Mouse (Mus musculus) hindbrain, embryonic 12.5 days (tissue): ENCODE measurements at regions not wholly inside any gene's neighbourhood (a gene's known extent, or its start where the extent isn't known, plus 50 kb on each side); places are given as distances from the start of the nearest gene placed in this dataset.

ENCODE experiments used
- ATAC-seq: fragments of 200-750 bp; cut with Nextera tagmentation; 2 replicates; pipeline ENCODE4 v1.8.0; 2017; ENCODE audit warnings: moderate TSS enrichment; ENCODE audit not compliant: low FRiP score
- H3K27ac ChIP-seq: fragments of 300-500 bp; sonication (generic); 2 replicates; pipeline ENCODE4 v1.5.1; 2016; ENCODE audit warnings: mild to moderate bottlenecking
- H3K27me3 ChIP-seq: fragments of 300-500 bp; sonication (generic); 2 replicates; pipeline ENCODE4 v1.6.1; 2016; ENCODE audit warnings: mild to moderate bottlenecking
- H3K36me3 ChIP-seq: fragments of 300-500 bp; sonication (generic); 2 replicates; pipeline ENCODE4 v1.6.1; 2016; ENCODE audit warnings: mild to moderate bottlenecking
- H3K4me1 ChIP-seq: fragments of 300-500 bp; sonication (generic); 2 replicates; pipeline ENCODE4 v1.6.1; 2016
- H3K4me2 ChIP-seq: fragments of 300-500 bp; sonication (generic); replicated peaks from 2 replicates; pipeline ENCODE4 v1.6.1; 2016; ENCODE audit warnings: mild to moderate bottlenecking
- H3K4me3 ChIP-seq: fragments of 300-500 bp; sonication (generic); 2 replicates; pipeline ENCODE4 v1.5.1; 2016; ENCODE audit warnings: mild to moderate bottlenecking
- H3K9ac ChIP-seq: fragments of 300-500 bp; sonication (generic); 2 replicates; pipeline ENCODE4 v1.6.1; 2016; ENCODE audit warnings: mild to moderate bottlenecking, moderate library complexity
- H3K9me3 ChIP-seq: fragments of 300-500 bp; sonication (generic); replicated peaks from 2 replicates; pipeline ENCODE4 v1.6.1; 2016; ENCODE audit warnings: mild to moderate bottlenecking
- WGBS: fragments of 180-500 bp; shearing (Covaris S2); methylation state at CpG from one replicate; pipeline ENCODE4 v1.1.7; 2016; 5-methylcytosine and 5-hydroxymethylcytosine counted together

- WGBS, result 21% methylated on average over 6 of the region's 6 CpGs
- no peak overlapping the region for H3K27ac ChIP-seq
- H3K4me1 ChIP-seq, result peaks cover 5% of the 10 kb centered on the region; the same call in 1 of the 2 replicates
- H3K9ac ChIP-seq, result no peak overlapping the region
- no peak overlapping the region for H3K4me3 ChIP-seq
- H3K9me3 ChIP-seq, result no peaks in the 10 kb centered on the region
- no peaks in the 10 kb centered on the region for H3K27me3 ChIP-seq
- no peak overlapping the region for H3K4me2 ChIP-seq
- H3K36me3 ChIP-seq, result no peaks in the 10 kb centered on the region
- ATAC-seq, result no peak
These were observed 139.4 kb upstream of the Smim23 start for GRCm38 (mm10) chr11:32963625-32964293.

GRCm38 (mm10) chr11:32961600-32961999 is 137.2 kb upstream of the Smim23 start:
- no peaks in the 10 kb centered on the region for H3K36me3 ChIP-seq
- H3K9ac ChIP-seq, result no peak overlapping the region
- H3K4me1 ChIP-seq, result peaks cover 5% of the 10 kb centered on the region; the same call in 1 of the 2 replicates
- no peak overlapping the region for H3K4me3 ChIP-seq
- ATAC-seq, result no peak
- H3K4me2 ChIP-seq, result no peak overlapping the region
- 74% methylated on average over 3 of the region's 3 CpGs for WGBS
- H3K9me3 ChIP-seq, result no peaks in the 10 kb centered on the region
- no peaks in the 10 kb centered on the region for H3K27me3 ChIP-seq
- no peak overlapping the region for H3K27ac ChIP-seq

- no peak overlapping the region for H3K4me2 ChIP-seq
- H3K27ac ChIP-seq, result no peak overlapping the region
- no peaks in the 10 kb centered on the region for H3K27me3 ChIP-seq
- H3K9ac ChIP-seq, result no peak overlapping the region
- no peaks in the 10 kb centered on the region for H3K36me3 ChIP-seq
- H3K9me3 ChIP-seq, result no peaks in the 10 kb centered on the region
- WGBS, result 84% methylated on average over 5 of the region's 5 CpGs
- no peak for ATAC-seq
- no peak overlapping the region for H3K4me3 ChIP-seq
- peaks cover 5% of the 10 kb centered on the region; the same call in 1 of the 2 replicates for H3K4me1 ChIP-seq
These were observed 134.6 kb upstream of the Smim23 start for GRCm38 (mm10) chr11:32958961-32959360.

- no peak overlapping the region for H3K4me2 ChIP-seq
- peak; percentile 54; the same call in 1 of the 2 replicates for ATAC-seq
- no peak overlapping the region for H3K4me3 ChIP-seq
- WGBS, result 38% methylated on average over 7 of the region's 7 CpGs
- no peaks in the 10 kb centered on the region for H3K9me3 ChIP-seq
- no peak overlapping the region for H3K27ac ChIP-seq
- H3K36me3 ChIP-seq, result no peaks in the 10 kb centered on the region
- H3K4me1 ChIP-seq, result no peaks in the 10 kb centered on the region
- no peak overlapping the region for H3K9ac ChIP-seq
- no peaks in the 10 kb centered on the region for H3K27me3 ChIP-seq
These were observed 132.6 kb upstream of the Smim23 start for GRCm38 (mm10) chr11:32956993-32957392.

GRCm38 (mm10) chr11:32952271-32952670 is 127.9 kb upstream of the Smim23 start:
- Histone ChIP-seq H3K36me3 (no peaks in the 10 kb centered on the region), H3K4me2 (no peak overlapping the region), H3K27me3 (no peaks in the 10 kb centered on the region), H3K4me3 (no peak overlapping the region), H3K9ac (no peak overlapping the region), H3K27ac (no peak overlapping the region), H3K4me1 (no peaks in the 10 kb centered on the region), H3K9me3 (no peaks in the 10 kb centered on the region)
- ATAC-seq, result no peak

GRCm38 (mm10) chr11:32948132-32948531 is 123.7 kb upstream of the Smim23 start:
- H3K9me3 ChIP-seq, result no peaks in the 10 kb centered on the region
- WGBS, result 78% methylated on average over 4 of the region's 4 CpGs
- H3K9ac ChIP-seq, result no peak overlapping the region
- H3K27ac ChIP-seq, result no peak overlapping the region
- H3K36me3 ChIP-seq, result no peaks in the 10 kb centered on the region
- H3K4me3 ChIP-seq, result no peak overlapping the region
- no peaks in the 10 kb centered on the region for H3K27me3 ChIP-seq
- ATAC-seq, result no peak
- no peak overlapping the region for H3K4me2 ChIP-seq
- H3K4me1 ChIP-seq, result no peaks in the 10 kb centered on the region

GRCm38 (mm10) chr11:32946481-32947001 is 122.1 kb upstream of the Smim23 start:
- H3K27ac ChIP-seq, result no peak overlapping the region
- H3K9me3 ChIP-seq, result no peaks in the 10 kb centered on the region
- no peak overlapping the region for H3K9ac ChIP-seq
- ATAC-seq, result no peak
- H3K27me3 ChIP-seq, result no peaks in the 10 kb centered on the region
- peaks cover 2% of the 10 kb centered on the region for H3K4me1 ChIP-seq
- 81% methylated on average over 3 of the region's 3 CpGs for WGBS
- no peaks in the 10 kb centered on the region for H3K36me3 ChIP-seq
- H3K4me2 ChIP-seq, result no peak overlapping the region
- H3K4me3 ChIP-seq, result no peak overlapping the region

- no peak overlapping the region for H3K4me2 ChIP-seq
- peaks cover 3% of the 10 kb centered on the region for H3K4me1 ChIP-seq
- no peak overlapping the region for H3K27ac ChIP-seq
- no peaks in the 10 kb centered on the region for H3K36me3 ChIP-seq
- no peaks in the 10 kb centered on the region for H3K9me3 ChIP-seq
- no peak overlapping the region for H3K4me3 ChIP-seq
- ATAC-seq, result no peak
- 77% methylated on average over 2 of the region's 2 CpGs for WGBS
- no peaks in the 10 kb centered on the region for H3K27me3 ChIP-seq
- no peak overlapping the region for H3K9ac ChIP-seq
These were observed 120.7 kb upstream of the Smim23 start for GRCm38 (mm10) chr11:32945071-32945470.

GRCm38 (mm10) chr11:32941331-32942009 is 117.1 kb upstream of the Smim23 start:
- no peaks in the 10 kb centered on the region for H3K36me3 ChIP-seq
- H3K4me1 ChIP-seq, result peaks cover 7% of the 10 kb centered on the region
- H3K9me3 ChIP-seq, result no peaks in the 10 kb centered on the region
- ATAC-seq, result no peak
- H3K27me3 ChIP-seq, result no peaks in the 10 kb centered on the region
- no peak overlapping the region for H3K27ac ChIP-seq
- 67% methylated on average over 5 of the region's 5 CpGs for WGBS
- no peak overlapping the region for H3K9ac ChIP-seq
- no peak overlapping the region for H3K4me2 ChIP-seq
- H3K4me3 ChIP-seq, result no peak overlapping the region

GRCm38 (mm10) chr11:32939102-32939501 is 114.7 kb upstream of the Smim23 start:
- WGBS, result 86% methylated on average over 1 of the region's 1 CpGs
- no peaks in the 10 kb centered on the region for H3K36me3 ChIP-seq
- H3K27ac ChIP-seq, result no peak overlapping the region
- H3K9me3 ChIP-seq, result no peaks in the 10 kb centered on the region
- peaks cover 7% of the 10 kb centered on the region for H3K4me1 ChIP-seq
- H3K4me2 ChIP-seq, result no peak overlapping the region
- H3K27me3 ChIP-seq, result no peaks in the 10 kb centered on the region
- no peak for ATAC-seq
- H3K9ac ChIP-seq, result no peak overlapping the region
- no peak overlapping the region for H3K4me3 ChIP-seq

GRCm38 (mm10) chr11:32937167-32937566 is 112.8 kb upstream of the Smim23 start:
- H3K4me2 ChIP-seq, result no peak overlapping the region
- 50% methylated on average over 1 of the region's 1 CpGs for WGBS
- H3K9me3 ChIP-seq, result no peaks in the 10 kb centered on the region
- ATAC-seq, result no peak
- no peak overlapping the region for H3K4me3 ChIP-seq
- H3K4me1 ChIP-seq, result peaks cover 7% of the 10 kb centered on the region
- H3K9ac ChIP-seq, result no peak overlapping the region
- H3K27ac ChIP-seq, result no peak overlapping the region
- H3K36me3 ChIP-seq, result no peaks in the 10 kb centered on the region
- H3K27me3 ChIP-seq, result no peaks in the 10 kb centered on the region

GRCm38 (mm10) chr11:32931928-32932327 is 107.5 kb upstream of the Smim23 start:
- no peak for ATAC-seq
- H3K36me3 ChIP-seq, result no peaks in the 10 kb centered on the region
- H3K4me2 ChIP-seq, result no peak overlapping the region
- WGBS, result 59% methylated on average over 9 of the region's 9 CpGs
- H3K27ac ChIP-seq, result no peak overlapping the region
- H3K4me3 ChIP-seq, result no peak overlapping the region
- H3K4me1 ChIP-seq, result peaks cover 5% of the 10 kb centered on the region; the same call in 1 of the 2 replicates
- 0 out of 2 replicates have a peak, but pooled peaks cover 3% of the 10 kb centered on the region for H3K27me3 ChIP-seq
- no peak overlapping the region for H3K9ac ChIP-seq
- no peaks in the 10 kb centered on the region for H3K9me3 ChIP-seq

- no peak overlapping the region for H3K4me3 ChIP-seq
- no peaks in the 10 kb centered on the region for H3K36me3 ChIP-seq
- WGBS, result 15% methylated on average over 12 of the region's 14 CpGs
- H3K9me3 ChIP-seq, result no peaks in the 10 kb centered on the region
- ATAC-seq, result peak; percentile 56; the same call in 1 of the 2 replicates
- peak overlapping the region; percentile 38 for H3K4me2 ChIP-seq
- H3K4me1 ChIP-seq, result peaks cover 9% of the 10 kb centered on the region
- no peak overlapping the region for H3K9ac ChIP-seq
- H3K27me3 ChIP-seq, result peaks cover 10% of the 10 kb centered on the region
- no peak overlapping the region for H3K27ac ChIP-seq
These were observed 106.6 kb upstream of the Smim23 start for GRCm38 (mm10) chr11:32931018-32931417.
